Mouse (Mus musculus): ENCODE data around the gene Foxn3. TPM values are rescaled to one million over a fixed set of nuclear protein-coding genes. Genes with fewer than 3 reads are reported as not detected.
A peak's percentile ranks its signal among the peaks of the same experiment; 100 is the strongest.

The Foxn3 gene
- polyA plus RNA-seq, 1 experiment from 2014 or later, result 86.4 TPM

GRCm38 (mm10) chr12:99240185-99240726 is 323.1 kb downstream of the Foxn3 start:
- Histone ChIP-seq H3K27ac (replicated peaks) (no peak overlapping the region), H3K9ac (replicated peaks) (no peak overlapping the region), H3K4me2 (replicated peaks) (no peak overlapping the region), H3K9me3 (no peaks in the 10 kb centered on the region), H3K36me3 (no peaks in the 10 kb centered on the region), H3K27me3 (no peaks in the 10 kb centered on the region), H3K4me3 (no peak overlapping the region), H3K4me1 (peaks cover 42% of the 10 kb centered on the region)
- WGBS, result 37% methylated on average over 5 of the region's 5 CpGs
- no peak for ATAC-seq (replicated peaks)

GRCm38 (mm10) chr12:99239735-99240134 is 323.6 kb downstream of the Foxn3 start:
- no peak overlapping the region for H3K4me2 ChIP-seq (replicated peaks)

GRCm38 (mm10) chr12:99237497-99237896 is 325.9 kb downstream of the Foxn3 start:
- 83% methylated on average over 9 of the region's 9 CpGs for WGBS
- no peak overlapping the region for H3K4me2 ChIP-seq (replicated peaks)
- no peaks in the 10 kb centered on the region for H3K36me3 ChIP-seq
- no peak overlapping the region for H3K9ac ChIP-seq (replicated peaks)
- H3K27me3 ChIP-seq, result no peaks in the 10 kb centered on the region
- H3K27ac ChIP-seq (replicated peaks), result no peak overlapping the region
- no peaks in the 10 kb centered on the region for H3K9me3 ChIP-seq
- no peak for ATAC-seq (replicated peaks)
- H3K4me3 ChIP-seq, result no peak overlapping the region
- peaks cover 69% of the 10 kb centered on the region for H3K4me1 ChIP-seq

More at GRCm38 (mm10) chr12:99239735-99240134, 323.6 kb downstream of the Foxn3 start:
- H3K4me1 ChIP-seq, result peaks cover 47% of the 10 kb centered on the region
- 51% methylated on average over 11 of the region's 11 CpGs for WGBS
- no peak overlapping the region for H3K9ac ChIP-seq (replicated peaks)
- ATAC-seq (replicated peaks), result 0 out of 2 replicates have a peak, but pooled peaks have one; percentile 43
- H3K27ac ChIP-seq (replicated peaks), result peak overlapping the region; percentile 38; the same call in 1 of the 2 replicates
- H3K4me3 ChIP-seq, result no peak overlapping the region
- H3K36me3 ChIP-seq, result no peaks in the 10 kb centered on the region
- no peaks in the 10 kb centered on the region for H3K9me3 ChIP-seq
- H3K27me3 ChIP-seq, result no peaks in the 10 kb centered on the region

GRCm38 (mm10) chr12:99234346-99234745 is 329.0 kb downstream of the Foxn3 start:
- peaks cover 85% of the 10 kb centered on the region for H3K4me1 ChIP-seq

GRCm38 (mm10) chr12:99233386-99233785 is 330.0 kb downstream of the Foxn3 start:
- H3K4me3 ChIP-seq, result no peak overlapping the region
- no peaks in the 10 kb centered on the region for H3K27me3 ChIP-seq
- WGBS, result 44% methylated on average over 2 of the region's 2 CpGs
- H3K27ac ChIP-seq (replicated peaks), result peak overlapping the region; percentile 47
- H3K36me3 ChIP-seq, result no peaks in the 10 kb centered on the region
- ATAC-seq (replicated peaks), result no peak
- no peaks in the 10 kb centered on the region for H3K9me3 ChIP-seq
- peaks cover 86% of the 10 kb centered on the region for H3K4me1 ChIP-seq
- H3K4me2 ChIP-seq (replicated peaks), result no peak overlapping the region
- no peak overlapping the region for H3K9ac ChIP-seq (replicated peaks)

More at GRCm38 (mm10) chr12:99234346-99234745, 329.0 kb downstream of the Foxn3 start:
- Histone ChIP-seq H3K27ac (replicated peaks) (peak overlapping the region; percentile 47), H3K9me3 (no peaks in the 10 kb centered on the region), H3K36me3 (no peaks in the 10 kb centered on the region), H3K9ac (replicated peaks) (no peak overlapping the region), H3K27me3 (no peaks in the 10 kb centered on the region), H3K4me2 (replicated peaks) (no peak overlapping the region), H3K4me3 (no peak overlapping the region)
- no peak for ATAC-seq (replicated peaks)
- WGBS, result 19% methylated on average over 6 of the region's 6 CpGs

GRCm38 (mm10) chr12:99232478-99232877 is 330.9 kb downstream of the Foxn3 start:
- Histone ChIP-seq H3K27me3 (no peaks in the 10 kb centered on the region), H3K4me2 (replicated peaks) (no peak overlapping the region), H3K9me3 (no peaks in the 10 kb centered on the region), H3K36me3 (no peaks in the 10 kb centered on the region), H3K27ac (replicated peaks) (no peak overlapping the region), H3K9ac (replicated peaks) (no peak overlapping the region), H3K4me1 (peaks cover 94% of the 10 kb centered on the region), H3K4me3 (no peak overlapping the region)
- 66% methylated on average over 9 of the region's 9 CpGs for WGBS
- ATAC-seq (replicated peaks), result no peak

- Histone ChIP-seq H3K4me3 (no peak overlapping the region), H3K9me3 (no peaks in the 10 kb centered on the region), H3K4me1 (peaks cover 96% of the 10 kb centered on the region), H3K27ac (replicated peaks) (peak overlapping the region; percentile 41), H3K27me3 (no peaks in the 10 kb centered on the region), H3K36me3 (no peaks in the 10 kb centered on the region), H3K4me2 (replicated peaks) (no peak overlapping the region), H3K9ac (replicated peaks) (no peak overlapping the region)
- 13% methylated on average over 6 of the region's 6 CpGs for WGBS
- ATAC-seq (replicated peaks), result no peak
Measured at GRCm38 (mm10) chr12:99231321-99231720, 332.1 kb downstream of the Foxn3 start.

- H3K4me1 ChIP-seq, result peaks cover 91% of the 10 kb centered on the region
- H3K9ac ChIP-seq (replicated peaks), result no peak overlapping the region
- no peaks in the 10 kb centered on the region for H3K9me3 ChIP-seq
- no peaks in the 10 kb centered on the region for H3K36me3 ChIP-seq
- H3K4me3 ChIP-seq, result no peak overlapping the region
- H3K27ac ChIP-seq (replicated peaks), result peak overlapping the region; percentile 41
- H3K27me3 ChIP-seq, result no peaks in the 10 kb centered on the region
- H3K4me2 ChIP-seq (replicated peaks), result peak overlapping the region; percentile 14
- ATAC-seq (replicated peaks), result no peak
- 15% methylated on average over 5 of the region's 5 CpGs for WGBS
Measured at GRCm38 (mm10) chr12:99230783-99231048, 332.7 kb downstream of the Foxn3 start.

- Histone ChIP-seq H3K36me3 (no peaks in the 10 kb centered on the region), H3K9me3 (no peaks in the 10 kb centered on the region), H3K4me1 (peaks cover 91% of the 10 kb centered on the region), H3K27ac (replicated peaks) (peak overlapping the region; percentile 41), H3K27me3 (no peaks in the 10 kb centered on the region), H3K4me3 (no peak overlapping the region), H3K9ac (replicated peaks) (no peak overlapping the region), H3K4me2 (replicated peaks) (peak overlapping the region; percentile 14)
- 5% methylated on average over 17 of the region's 17 CpGs for WGBS
- peak; percentile 76 for ATAC-seq (replicated peaks)
Measured at GRCm38 (mm10) chr12:99229973-99230782, 333.2 kb downstream of the Foxn3 start.

GRCm38 (mm10) chr12:99227313-99227952 is 335.9 kb downstream of the Foxn3 start:
- H3K4me3 ChIP-seq, result no peak overlapping the region
- H3K9ac ChIP-seq (replicated peaks), result no peak overlapping the region
- 74% methylated on average over 6 of the region's 6 CpGs for WGBS
- H3K9me3 ChIP-seq, result no peaks in the 10 kb centered on the region
- ATAC-seq (replicated peaks), result no peak
- H3K4me1 ChIP-seq, result peaks cover 84% of the 10 kb centered on the region
- H3K4me2 ChIP-seq (replicated peaks), result no peak overlapping the region
- no peak overlapping the region for H3K27ac ChIP-seq (replicated peaks)
- H3K27me3 ChIP-seq, result no peaks in the 10 kb centered on the region
- no peaks in the 10 kb centered on the region for H3K36me3 ChIP-seq

- H3K9me3 ChIP-seq, result no peaks in the 10 kb centered on the region
- no peaks in the 10 kb centered on the region for H3K36me3 ChIP-seq
- H3K27me3 ChIP-seq, result no peaks in the 10 kb centered on the region
- peaks cover 86% of the 10 kb centered on the region for H3K4me1 ChIP-seq
- H3K4me3 ChIP-seq, result no peak overlapping the region
- H3K27ac ChIP-seq (replicated peaks), result no peak overlapping the region
- no peak overlapping the region for H3K9ac ChIP-seq (replicated peaks)
- ATAC-seq (replicated peaks), result no peak
- no peak overlapping the region for H3K4me2 ChIP-seq (replicated peaks)
- 62% methylated on average over 13 of the region's 13 CpGs for WGBS
Measured at GRCm38 (mm10) chr12:99224863-99225603, 338.3 kb downstream of the Foxn3 start.
